8 mouse cellular contexts compared by ENCODE assay signal in the genomic region with DNA sequence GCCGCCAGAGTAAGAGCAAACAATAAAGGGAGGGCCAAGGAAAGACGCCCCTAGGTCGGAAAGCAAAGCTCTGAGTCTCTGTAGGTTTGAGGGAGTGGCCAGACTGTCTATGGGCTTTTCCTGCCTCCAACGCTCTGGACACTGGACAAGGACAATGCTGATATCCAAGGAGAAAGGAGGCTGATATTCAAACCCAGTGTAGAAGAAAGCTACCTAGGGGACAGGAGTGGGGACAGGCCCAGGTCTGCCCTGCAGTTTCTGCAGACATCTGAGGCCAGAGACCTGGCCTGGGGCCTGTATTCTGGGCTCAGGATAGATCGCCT. TPM values are rescaled to one million over a fixed set of nuclear protein-coding genes. Genes with fewer than 3 reads are reported as not detected.
DNase-seq lines count a peak whose midpoint lies in the region; ATAC-seq and TF ChIP-seq lines count a peak whose summit lies in the region.

No protein-coding gene starts in this region.

- H3K9me3 ChIP-seq in forebrain, embryonic 12.5 days, result no peaks in the 10 kb centered on the region
- H3K9me3 ChIP-seq in limb, embryonic 12.5 days, result no peaks in the 10 kb centered on the region
- no peaks in the 10 kb centered on the region for H3K9me3 ChIP-seq in neural tube, embryonic 12.5 days

- peak overlapping the region; percentile 26 for H3K4me2 ChIP-seq in forebrain, embryonic 12.5 days
- H3K4me2 ChIP-seq in limb, embryonic 12.5 days, result peak overlapping the region; percentile 48
- H3K4me2 ChIP-seq in neural tube, embryonic 12.5 days (replicated peaks), result peak overlapping the region; percentile 42

- WGBS in forebrain, embryonic 12.5 days, result 6% methylated on average over 5 of the region's 5 CpGs
- 15% methylated on average over 5 of the region's 5 CpGs for WGBS in limb, embryonic 12.5 days
- WGBS in neural tube, embryonic 12.5 days, result 8% methylated on average over 5 of the region's 5 CpGs

- peaks cover 9% of the 10 kb centered on the region for H3K4me1 ChIP-seq in forebrain, embryonic 12.5 days
- 0 out of 2 replicates have a peak, but pooled peaks cover 7% of the 10 kb centered on the region for H3K4me1 ChIP-seq in limb, embryonic 12.5 days (replicated peaks)
- peaks cover 12% of the 10 kb centered on the region for H3K4me1 ChIP-seq in neural tube, embryonic 12.5 days

- TF ChIP-seq CTCF in left cerebral cortex, adult 2 months (IDR thresholded peaks at IDR 0.05), result no peak

- H3K27me3 ChIP-seq in forebrain, embryonic 12.5 days, result 0 out of 2 replicates have a peak, but pooled peaks cover 4% of the 10 kb centered on the region
- H3K27me3 ChIP-seq in limb, embryonic 12.5 days, result no peaks in the 10 kb centered on the region
- H3K27me3 ChIP-seq in neural tube, embryonic 12.5 days (replicated peaks), result 0 out of 2 replicates have a peak, but pooled peaks cover 3% of the 10 kb centered on the region

- H3K4me3 ChIP-seq in left cerebral cortex, adult 2 months, result no peak overlapping the region; the same call in 1 of the 2 replicates
- H3K4me3 ChIP-seq in forebrain, embryonic 12.5 days (replicated peaks), result no peak overlapping the region
- 0 out of 2 replicates have a peak overlapping the region, but pooled peaks have one; percentile 28 for H3K4me3 ChIP-seq in limb, embryonic 12.5 days (replicated peaks)
- no peak overlapping the region for H3K4me3 ChIP-seq in neural tube, embryonic 12.5 days

- peaks cover 23% of the 10 kb centered on the region for H3K36me3 ChIP-seq in forebrain, embryonic 12.5 days (replicated peaks)
- peaks cover 25% of the 10 kb centered on the region for H3K36me3 ChIP-seq in limb, embryonic 12.5 days
- H3K36me3 ChIP-seq in neural tube, embryonic 12.5 days, result peaks cover 23% of the 10 kb centered on the region

- peak overlapping the region; percentile 1; the same call in 1 of the 2 replicates for H3K9ac ChIP-seq in forebrain, embryonic 12.5 days
- no peak overlapping the region for H3K9ac ChIP-seq in limb, embryonic 12.5 days (replicated peaks)
- H3K9ac ChIP-seq in neural tube, embryonic 12.5 days, result no peak overlapping the region

- peak overlapping the region; percentile 75 for H3K27ac ChIP-seq in left cerebral cortex, adult 2 months
- peak overlapping the region; percentile 10; the same call in 1 of the 2 replicates for H3K27ac ChIP-seq in forebrain, embryonic 12.5 days
- no peak overlapping the region for H3K27ac ChIP-seq in limb, embryonic 12.5 days
- H3K27ac ChIP-seq in neural tube, embryonic 12.5 days, result peak overlapping the region; percentile 32; the same call in 1 of the 2 replicates

- no peak for DNase-seq in left cerebral cortex, adult 2 months (ENCODE audit: extremely low spot score in 1 of 2, low spot score in 2 of 2)
- DNase-seq in left cerebral cortex, adult 11 months (ENCODE audit: low spot score), result no peak
- no peak for DNase-seq in frontal cortex, postnatal 36 days (ENCODE audit: low spot score in 2 of 2)
- DNase-seq in cerebellum, postnatal 25 days, result no peak

- ATAC-seq in forebrain, embryonic 12.5 days (ENCODE audit: low FRiP score), result no peak
- no peak for ATAC-seq in limb, embryonic 12.5 days (ENCODE audit: insufficient number of reproducible peaks, insufficient read depth, low FRiP score, low TSS enrichment, low read depth)
- ATAC-seq in neural tube, embryonic 12.5 days (ENCODE audit: low FRiP score, low read depth), result peak; percentile 56
- no peak for ATAC-seq in granulocyte monocyte progenitor cell, adult 5-6 weeks (replicated peaks; ENCODE audit: poor library complexity, severe bottlenecking)

- intact Hi-C loops in left cerebral cortex, adult 2 months (cut with DNase I), result loop anchor here (1.0 kb wide), 1 partner anchor 60 kb away; no protein-coding TSS in a partner anchor

RNA-seq across cellular contexts. Expression of gene Srrm3, which starts 11.9 kb away (rescaled TPM):
- 100 to 1,000 TPM in 1 of 2 experiments, 10 to 100 TPM in 1; 97.9 to 109 TPM for total RNA-seq in left cerebral cortex, adult 2 months (2021)
- polyA plus RNA-seq in forebrain, embryonic 12.5 days (2016; fragmentation: Nextera tagmentation; extraction: Ambion mirVana), result 30.3 and 37.6 TPM in 2 replicates
- polyA plus RNA-seq in limb, embryonic 12.5 days (2016; fragmentation: Nextera tagmentation; extraction: Ambion mirVana), result 0.13 and 0.43 TPM in 2 replicates
- 71.4 and 77.2 TPM in 2 replicates for polyA plus RNA-seq in neural tube, embryonic 12.5 days (2016; fragmentation: Nextera tagmentation; extraction: Ambion mirVana)
- total RNA-seq in granulocyte monocyte progenitor cell, adult 5-6 weeks (2014; fragmentation: Nextera tagmentation), result not detected in 2 replicates
- not detected in 2 replicates for total RNA-seq in granulocyte monocyte progenitor cell, adult 5-6 weeks (2017)

RNA-seq across cellular contexts. Expression of gene Mdh2, which starts 16.5 kb away (rescaled TPM):
- total RNA-seq in left cerebral cortex, adult 2 months (2021), result 100 to 1,000 TPM; 379 to 386 TPM
- polyA plus RNA-seq in forebrain, embryonic 12.5 days (2016; fragmentation: Nextera tagmentation; extraction: Ambion mirVana), result 520 and 524 TPM in 2 replicates
- polyA plus RNA-seq in limb, embryonic 12.5 days (2016; fragmentation: Nextera tagmentation; extraction: Ambion mirVana), result 478 and 499 TPM in 2 replicates
- polyA plus RNA-seq in neural tube, embryonic 12.5 days (2016; fragmentation: Nextera tagmentation; extraction: Ambion mirVana), result 606 and 613 TPM in 2 replicates
- total RNA-seq in granulocyte monocyte progenitor cell, adult 5-6 weeks (2014; fragmentation: Nextera tagmentation), result 299 and 328 TPM in 2 replicates
- 154 and 224 TPM in 2 replicates for total RNA-seq in granulocyte monocyte progenitor cell, adult 5-6 weeks (2017)

RNA-seq across cellular contexts. Expression of gene Styxl1, which starts 16.6 kb away (rescaled TPM):
- total RNA-seq in left cerebral cortex, adult 2 months (2021), result not detected
- polyA plus RNA-seq in forebrain, embryonic 12.5 days (2016; fragmentation: Nextera tagmentation; extraction: Ambion mirVana), result 0.29 TPM in 1 of 2 replicates, not detected in the other
- polyA plus RNA-seq in limb, embryonic 12.5 days (2016; fragmentation: Nextera tagmentation; extraction: Ambion mirVana), result 0.17 TPM in 1 of 2 replicates, not detected in the other
- 0.30 TPM in 1 of 2 replicates, not detected in the other for polyA plus RNA-seq in neural tube, embryonic 12.5 days (2016; fragmentation: Nextera tagmentation; extraction: Ambion mirVana)
- not detected in 2 replicates for total RNA-seq in granulocyte monocyte progenitor cell, adult 5-6 weeks (2014; fragmentation: Nextera tagmentation)
- total RNA-seq in granulocyte monocyte progenitor cell, adult 5-6 weeks (2017), result 2.1 TPM in 1 of 2 replicates, not detected in the other

RNA-seq across cellular contexts. Expression of gene Tmem120a, which starts 50.6 kb away (rescaled TPM):
- 10 to 100 TPM; 18.3 to 18.4 TPM for total RNA-seq in left cerebral cortex, adult 2 months (2021)
- 47.1 and 54.2 TPM in 2 replicates for polyA plus RNA-seq in forebrain, embryonic 12.5 days (2016; fragmentation: Nextera tagmentation; extraction: Ambion mirVana)
- polyA plus RNA-seq in limb, embryonic 12.5 days (2016; fragmentation: Nextera tagmentation; extraction: Ambion mirVana), result 47.9 and 52.5 TPM in 2 replicates
- polyA plus RNA-seq in neural tube, embryonic 12.5 days (2016; fragmentation: Nextera tagmentation; extraction: Ambion mirVana), result 73.5 and 74.7 TPM in 2 replicates
- 19.1 and 22.9 TPM in 2 replicates for total RNA-seq in granulocyte monocyte progenitor cell, adult 5-6 weeks (2014; fragmentation: Nextera tagmentation)
- 17.6 and 26.4 TPM in 2 replicates for total RNA-seq in granulocyte monocyte progenitor cell, adult 5-6 weeks (2017)

Comparison
In these comparisons a context has a peak if more than half of its experiments do, and no peak if none do; other contexts are left out.
1. RNA of gene Srrm3, which starts 11.9 kb away (polyA plus RNA-seq): 71.4 to 77.2 TPM in neural tube, embryonic 12.5 days and 30.3 to 37.6 TPM in forebrain, embryonic 12.5 days; 0.13 to 0.43 TPM in limb, embryonic 12.5 days; every median in the first group is over 10 times any median in the second.
2. Peak in every context shown above with its lines, with median percentiles within 50 percentile points of each other: H3K4me2 ChIP-seq.